Mouse (Mus musculus) heart, postnatal 4 days (tissue): Measurements from ENCODE around the gene Capn10. TPM values are rescaled to one million over a fixed set of nuclear protein-coding genes. Genes with fewer than 3 reads are reported as not detected.

ENCODE experiments used
- DNase-seq: peaks from one replicate; pipeline ENCODE4 v3.0.0; 2021
- total RNA-seq, 2 experiments: library from RNA; stranded (reverse); gene quantifications; 2 replicates each; pipeline ENCODE4 v1.2.3; 2021

Capn10 gene
- total RNA-seq, 2 experiments from 2014 or later = 10.2 to 14.0 TPM

GRCm38 (mm10) chr1:92978645-92979044 lies 44.5 kb downstream of the Capn10 start:
- DNase-seq = no peak

DNA sequence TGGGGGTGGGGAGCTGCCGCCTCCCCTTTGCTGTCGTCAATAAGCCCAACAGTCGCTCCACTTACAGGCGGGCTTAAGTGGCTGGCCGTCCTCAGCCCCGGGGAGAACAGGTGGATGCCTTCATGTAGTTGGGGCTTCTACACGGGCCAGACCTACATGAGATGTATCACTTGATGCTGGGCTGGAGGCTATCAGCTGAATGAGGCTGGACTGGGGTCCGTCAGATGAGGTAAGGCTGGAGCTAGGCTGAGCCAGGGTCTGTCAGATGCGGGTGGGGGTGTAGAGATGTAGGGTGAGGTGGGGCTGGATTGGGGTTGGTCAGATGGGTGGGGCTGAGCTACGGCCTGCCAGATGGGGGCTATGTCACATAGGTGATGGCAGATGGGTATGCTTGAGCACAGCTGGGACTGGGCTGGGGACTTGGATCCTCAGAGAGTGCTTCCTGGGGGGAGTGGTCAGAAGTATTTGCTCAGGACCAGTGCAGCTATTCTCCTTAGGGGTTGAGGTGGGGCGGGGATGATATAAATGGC lies 45.0 kb downstream of the Capn10 start:
- DNase-seq = no peak

GRCm38 (mm10) chr1:92981056-92981845 lies 47.1 kb downstream of the Capn10 start:
- DNase-seq = peak; percentile 63

DNA sequence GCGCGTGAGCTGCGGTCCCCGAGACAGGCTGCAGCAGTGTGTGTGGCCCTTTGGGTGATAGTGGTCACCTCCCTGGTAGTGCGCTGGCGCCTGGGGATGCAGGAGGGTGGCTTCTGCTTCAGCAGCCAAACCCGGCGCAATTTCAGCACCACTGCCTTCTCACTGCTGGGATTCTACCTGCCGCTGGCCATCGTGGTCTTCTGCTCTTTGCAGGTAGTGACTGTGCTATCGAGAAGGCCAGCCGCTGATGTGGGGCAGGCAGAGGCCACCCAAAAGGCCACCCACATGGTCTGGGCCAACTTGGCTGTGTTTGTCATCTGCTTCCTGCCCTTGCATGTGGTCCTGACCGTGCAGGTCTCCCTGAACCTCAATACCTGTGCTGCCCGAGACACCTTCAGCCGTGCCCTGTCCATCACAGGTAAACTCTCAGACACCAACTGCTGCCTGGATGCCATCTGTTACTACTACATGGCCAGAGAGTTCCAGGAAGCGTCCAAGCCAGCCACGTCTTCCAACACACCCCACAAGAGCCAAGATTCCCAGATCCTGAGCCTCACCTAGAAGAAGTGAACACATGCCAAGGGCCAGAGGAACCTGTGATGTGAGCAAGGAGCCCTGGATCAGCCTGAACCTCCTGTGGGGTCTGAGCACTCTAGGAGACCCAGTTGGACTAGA lies 48.9 kb downstream of the Capn10 start:
- no peak for DNase-seq

DNA sequence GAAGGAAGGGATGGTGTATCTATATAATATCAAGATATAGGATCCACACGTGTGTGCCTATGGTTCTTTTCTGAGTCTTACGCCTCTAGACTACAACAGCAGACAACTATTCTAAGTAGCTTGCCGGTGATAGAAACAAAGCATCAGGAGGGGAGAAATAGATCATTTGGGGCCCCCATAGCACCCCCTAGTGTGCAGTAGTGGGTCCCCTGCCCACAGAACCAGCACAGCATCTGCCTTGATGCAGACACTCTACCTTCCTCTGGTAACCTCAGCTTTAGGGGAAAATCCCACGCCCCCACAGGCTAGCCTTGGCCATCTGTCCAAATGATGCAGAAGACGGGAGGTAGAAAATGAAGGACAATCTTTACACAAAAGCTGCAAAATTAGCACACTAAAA lies 50.8 kb downstream of the Capn10 start:
- no peak for DNase-seq

DNA sequence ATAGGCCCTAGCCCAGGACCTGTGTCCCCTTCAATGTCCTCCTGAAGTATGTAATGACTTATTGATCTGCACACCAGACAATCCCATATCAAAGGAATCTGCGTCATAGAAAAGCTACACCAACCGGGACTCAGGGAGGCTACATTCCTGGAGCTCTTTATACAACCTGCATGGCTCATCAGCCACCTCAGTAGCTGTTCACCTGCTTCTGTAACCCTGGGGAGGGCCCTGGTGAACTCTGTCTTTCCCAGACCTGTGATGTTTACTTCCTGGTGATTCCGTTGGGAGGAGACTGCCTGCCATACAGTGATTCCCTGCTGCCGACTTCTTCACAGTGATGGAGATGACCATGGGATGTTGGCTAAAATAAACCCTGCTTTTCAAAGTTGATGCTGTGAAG lies 54.7 kb downstream of the Capn10 start:
- no peak for DNase-seq

DNA sequence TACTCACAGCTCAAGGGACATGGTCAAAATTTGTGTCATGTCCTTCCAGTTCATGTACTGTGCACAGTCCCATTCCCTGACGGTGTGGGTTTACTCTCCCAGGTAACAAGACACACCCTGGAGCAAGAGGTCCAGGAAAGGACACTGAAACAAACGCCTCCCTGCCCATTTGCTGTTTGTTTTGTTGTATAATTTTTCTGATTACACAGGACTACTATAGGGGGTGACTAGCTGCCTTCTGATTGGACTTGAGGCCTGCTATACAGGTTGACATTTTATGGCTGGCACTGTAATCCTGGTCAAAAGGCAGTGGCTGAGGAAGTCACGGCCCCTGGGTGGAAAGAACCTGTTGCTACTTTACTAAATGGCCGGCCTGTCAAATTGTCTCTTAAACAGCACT lies 55.7 kb downstream of the Capn10 start:
- DNase-seq = no peak

DNA sequence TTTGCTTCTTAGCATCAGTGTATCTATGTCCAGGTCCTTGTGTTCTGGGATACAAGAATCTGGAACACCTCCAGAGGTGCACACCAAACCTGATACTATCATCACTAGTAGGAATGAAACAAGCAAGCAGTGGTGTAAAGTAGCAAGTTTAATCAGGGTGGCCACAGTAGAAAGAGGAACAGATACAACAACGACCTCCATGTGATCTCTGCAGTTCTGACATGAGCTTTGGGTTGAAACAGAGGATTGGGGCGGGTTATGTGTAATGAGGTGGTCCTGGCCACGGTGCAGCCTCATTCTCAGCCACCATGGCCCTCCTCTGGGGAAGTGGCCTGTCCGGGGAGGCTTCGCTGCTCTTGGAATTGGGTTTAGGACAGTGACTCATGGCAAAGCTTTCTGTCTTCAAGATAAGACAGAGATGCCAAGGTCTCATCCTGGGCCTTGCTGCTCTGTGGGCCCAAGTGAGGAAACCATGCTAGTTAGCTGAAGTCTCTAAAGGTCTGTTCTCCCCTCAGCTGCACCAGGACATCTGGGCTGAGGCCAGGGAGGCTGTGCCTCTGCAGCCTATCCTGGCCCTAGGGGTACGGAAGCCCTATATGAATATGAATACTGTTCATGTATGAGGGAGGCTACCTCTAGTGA lies 58.2 kb downstream of the Capn10 start:
- DNase-seq = no peak

- DNase-seq = no peak
These were observed 58.7 kb downstream of the Capn10 start for GRCm38 (mm10) chr1:92992880-92993279.

Other genes with a start within 250 kb of the Capn10 start
- 100 to 1,000 TPM; 133 to 148 TPM for gene Gpc1, start 102.7 kb upstream of the Capn10 start, total RNA-seq
- under 1 TPM in 1 of 2 experiments, not detected in 1; 0.14 TPM for gene Ankmy1, start 31.5 kb upstream of the Capn10 start, total RNA-seq
- 10 to 100 TPM in 1 of 2 experiments, 1 to 10 TPM in 1; 9.3 to 10.6 TPM for gene Dusp28, start 27.4 kb upstream of the Capn10 start, total RNA-seq
- gene Rnpepl1, start 23.6 kb upstream of the Capn10 start, total RNA-seq = 10 to 100 TPM; 73.8 to 74.1 TPM
- under 1 TPM; 0.38 to 0.59 TPM for gene Gpr35, start 16.5 kb downstream of the Capn10 start, total RNA-seq
- not detected for gene Aqp12, start 72.0 kb downstream of the Capn10 start, total RNA-seq
- gene Kif1a, start 167.6 kb downstream of the Capn10 start, total RNA-seq = 1 to 10 TPM; 6.2 to 7.5 TPM
- gene Agxt, start 200.9 kb downstream of the Capn10 start, total RNA-seq = not detected
- not detected for gene 2310007B03Rik, start 226.6 kb downstream of the Capn10 start, total RNA-seq
- gene Crocc2, start 234.3 kb downstream of the Capn10 start, total RNA-seq = under 1 TPM; 0.45 to 0.48 TPM